Mouse (Mus musculus): ENCODE data around the gene Rmdn2. TPM values are rescaled to one million over a fixed set of nuclear protein-coding genes. Genes with fewer than 3 reads are reported as not detected.

Rmdn2 gene
- polyA plus RNA-seq, 1 experiment from 2014 or later, result 8.8 TPM

- ATAC-seq (ENCODE audit: low FRiP score), result no peak
- Histone ChIP-seq H3K9ac (no peak overlapping the region), H3K9me3 (no peaks in the 10 kb centered on the region), H3K27ac (no peak overlapping the region), H3K27me3 (no peaks in the 10 kb centered on the region), H3K4me2 (no peak overlapping the region), H3K4me3 (no peak overlapping the region), H3K4me1 (replicated peaks) (no peaks in the 10 kb centered on the region), H3K36me3 (no peaks in the 10 kb centered on the region)
- 95% methylated on average over 6 of the region's 6 CpGs for WGBS
Measured at GRCm38 (mm10) chr17:79622050-79622449, 10.4 kb downstream of the Rmdn2 start.

- WGBS, result 92% methylated on average over 7 of the region's 7 CpGs
Measured at GRCm38 (mm10) chr17:79622574-79622973, 10.9 kb downstream of the Rmdn2 start.

GRCm38 (mm10) chr17:79623841-79624240 is 12.2 kb downstream of the Rmdn2 start:
- Histone ChIP-seq H3K9ac (no peak overlapping the region), H3K4me3 (no peak overlapping the region), H3K27me3 (no peaks in the 10 kb centered on the region), H3K27ac (no peak overlapping the region), H3K4me2 (no peak overlapping the region), H3K9me3 (no peaks in the 10 kb centered on the region), H3K4me1 (replicated peaks) (no peaks in the 10 kb centered on the region), H3K36me3 (no peaks in the 10 kb centered on the region)
- WGBS, result 88% methylated on average over 3 of the region's 3 CpGs
- no peak for ATAC-seq (ENCODE audit: low FRiP score)

More at GRCm38 (mm10) chr17:79622574-79622973, 10.9 kb downstream of the Rmdn2 start:
- Histone ChIP-seq H3K9me3 (no peaks in the 10 kb centered on the region), H3K27ac (no peak overlapping the region), H3K4me2 (no peak overlapping the region), H3K36me3 (no peaks in the 10 kb centered on the region), H3K27me3 (no peaks in the 10 kb centered on the region), H3K4me1 (replicated peaks) (no peaks in the 10 kb centered on the region), H3K4me3 (no peak overlapping the region), H3K9ac (no peak overlapping the region)
- ATAC-seq (ENCODE audit: low FRiP score), result no peak

GRCm38 (mm10) chr17:79626241-79626816 is 14.7 kb downstream of the Rmdn2 start:
- H3K36me3 ChIP-seq, result no peaks in the 10 kb centered on the region
- ATAC-seq (ENCODE audit: low FRiP score), result no peak
- no peaks in the 10 kb centered on the region for H3K4me1 ChIP-seq (replicated peaks)
- H3K27ac ChIP-seq, result no peak overlapping the region
- H3K9me3 ChIP-seq, result no peaks in the 10 kb centered on the region
- no peaks in the 10 kb centered on the region for H3K27me3 ChIP-seq
- WGBS, result 85% methylated on average over 12 of the region's 12 CpGs
- H3K4me3 ChIP-seq, result no peak overlapping the region
- no peak overlapping the region for H3K4me2 ChIP-seq
- no peak overlapping the region for H3K9ac ChIP-seq

GRCm38 (mm10) chr17:79649893-79650292 is 38.2 kb downstream of the Rmdn2 start:
- Histone ChIP-seq H3K4me2 (no peak overlapping the region), H3K27me3 (no peaks in the 10 kb centered on the region), H3K9ac (no peak overlapping the region), H3K4me3 (no peak overlapping the region), H3K36me3 (no peaks in the 10 kb centered on the region), H3K9me3 (no peaks in the 10 kb centered on the region), H3K4me1 (replicated peaks) (no peaks in the 10 kb centered on the region), H3K27ac (no peak overlapping the region)
- WGBS, result 91% methylated on average over 4 of the region's 4 CpGs
- no peak for ATAC-seq (ENCODE audit: low FRiP score)

GRCm38 (mm10) chr17:79650297-79650696 is 38.6 kb downstream of the Rmdn2 start:
- Histone ChIP-seq H3K4me2 (no peak overlapping the region), H3K9ac (no peak overlapping the region), H3K4me1 (replicated peaks) (no peaks in the 10 kb centered on the region), H3K4me3 (no peak overlapping the region), H3K9me3 (no peaks in the 10 kb centered on the region), H3K27me3 (no peaks in the 10 kb centered on the region), H3K36me3 (no peaks in the 10 kb centered on the region), H3K27ac (no peak overlapping the region)
- 97% methylated on average over 5 of the region's 5 CpGs for WGBS
- ATAC-seq (ENCODE audit: low FRiP score), result no peak

GRCm38 (mm10) chr17:79653171-79653570 is 41.5 kb downstream of the Rmdn2 start:
- H3K27me3 ChIP-seq, result no peaks in the 10 kb centered on the region
- no peak overlapping the region for H3K4me3 ChIP-seq
- no peak for ATAC-seq (ENCODE audit: low FRiP score)
- no peak overlapping the region for H3K9ac ChIP-seq
- H3K4me2 ChIP-seq, result no peak overlapping the region
- no peaks in the 10 kb centered on the region for H3K36me3 ChIP-seq
- no peaks in the 10 kb centered on the region for H3K9me3 ChIP-seq
- 96% methylated on average over 1 of the region's 1 CpGs for WGBS
- no peak overlapping the region for H3K27ac ChIP-seq
- H3K4me1 ChIP-seq (replicated peaks), result no peaks in the 10 kb centered on the region

DNA sequence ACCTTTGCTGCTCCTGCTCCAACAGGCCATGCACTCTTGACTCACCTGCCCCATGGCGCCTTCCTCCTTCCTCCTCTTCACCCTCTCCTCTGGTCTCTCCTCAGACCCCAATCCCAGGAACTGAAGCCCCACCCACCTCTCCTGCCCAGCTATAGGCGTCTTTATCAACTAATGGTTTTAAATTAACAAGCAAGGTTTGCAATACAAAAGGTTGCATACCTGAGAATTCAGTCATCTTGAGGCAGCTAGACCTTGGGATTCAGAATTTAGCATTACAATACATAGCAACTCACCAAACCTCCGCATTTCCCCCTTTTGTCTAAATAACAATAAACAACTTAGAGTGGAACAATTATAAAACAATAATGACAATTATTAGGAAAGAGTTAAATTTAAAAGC is 42.5 kb downstream of the Rmdn2 start:
- Histone ChIP-seq H3K4me1 (replicated peaks) (no peaks in the 10 kb centered on the region), H3K4me2 (no peak overlapping the region), H3K9ac (no peak overlapping the region), H3K4me3 (no peak overlapping the region), H3K27ac (no peak overlapping the region), H3K27me3 (no peaks in the 10 kb centered on the region), H3K36me3 (no peaks in the 10 kb centered on the region), H3K9me3 (no peaks in the 10 kb centered on the region)
- no peak for ATAC-seq (ENCODE audit: low FRiP score)
- WGBS, result 52% methylated on average over 3 of the region's 3 CpGs

GRCm38 (mm10) chr17:79657785-79658184 is 46.1 kb downstream of the Rmdn2 start:
- Histone ChIP-seq H3K36me3 (no peaks in the 10 kb centered on the region), H3K4me3 (no peak overlapping the region), H3K27me3 (no peaks in the 10 kb centered on the region), H3K9ac (no peak overlapping the region), H3K4me1 (replicated peaks) (no peaks in the 10 kb centered on the region), H3K9me3 (no peaks in the 10 kb centered on the region), H3K27ac (no peak overlapping the region), H3K4me2 (no peak overlapping the region)
- no peak for ATAC-seq (ENCODE audit: low FRiP score)
- WGBS, result 72% methylated on average over 9 of the region's 9 CpGs

GRCm38 (mm10) chr17:79658452-79658851 is 46.8 kb downstream of the Rmdn2 start:
- WGBS, result 68% methylated on average over 3 of the region's 3 CpGs
- H3K4me1 ChIP-seq (replicated peaks), result no peaks in the 10 kb centered on the region
- H3K27me3 ChIP-seq, result no peaks in the 10 kb centered on the region
- no peak overlapping the region for H3K4me3 ChIP-seq
- no peak overlapping the region for H3K27ac ChIP-seq
- H3K9ac ChIP-seq, result no peak overlapping the region
- H3K36me3 ChIP-seq, result no peaks in the 10 kb centered on the region
- no peak overlapping the region for H3K4me2 ChIP-seq
- no peaks in the 10 kb centered on the region for H3K9me3 ChIP-seq
- no peak for ATAC-seq (ENCODE audit: low FRiP score)

GRCm38 (mm10) chr17:79658863-79659262 is 47.2 kb downstream of the Rmdn2 start:
- H3K4me2 ChIP-seq, result no peak overlapping the region
- H3K4me1 ChIP-seq (replicated peaks), result no peaks in the 10 kb centered on the region
- WGBS, result 64% methylated on average over 8 of the region's 8 CpGs
- H3K27me3 ChIP-seq, result no peaks in the 10 kb centered on the region
- no peaks in the 10 kb centered on the region for H3K36me3 ChIP-seq
- no peaks in the 10 kb centered on the region for H3K9me3 ChIP-seq
- no peak overlapping the region for H3K27ac ChIP-seq
- no peak for ATAC-seq (ENCODE audit: low FRiP score)
- no peak overlapping the region for H3K4me3 ChIP-seq
- no peak overlapping the region for H3K9ac ChIP-seq

DNA sequence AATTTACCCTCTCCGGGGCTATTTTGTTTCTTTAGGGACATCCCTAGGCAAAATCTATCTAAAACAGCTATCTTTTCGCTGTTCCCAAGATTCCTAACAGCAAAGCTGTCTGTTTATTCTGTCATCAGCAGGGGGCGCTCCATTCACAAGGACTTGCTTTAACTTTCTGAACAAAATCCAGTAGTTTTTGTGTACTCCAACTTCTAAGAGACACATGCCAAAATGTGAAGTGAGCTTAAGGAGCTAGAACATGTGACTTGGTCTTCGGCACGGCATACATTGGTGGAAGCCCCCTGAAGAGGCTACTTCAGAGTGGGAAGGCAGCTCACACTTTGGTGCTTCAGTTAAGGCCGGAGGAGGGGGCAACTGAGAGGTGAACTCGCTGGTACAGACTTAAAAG is 49.7 kb downstream of the Rmdn2 start:
- WGBS, result 43% methylated on average over 7 of the region's 7 CpGs
- Histone ChIP-seq H3K9ac (no peak overlapping the region), H3K4me1 (replicated peaks) (no peaks in the 10 kb centered on the region), H3K9me3 (no peaks in the 10 kb centered on the region), H3K4me2 (no peak overlapping the region), H3K36me3 (no peaks in the 10 kb centered on the region), H3K4me3 (no peak overlapping the region), H3K27me3 (no peaks in the 10 kb centered on the region), H3K27ac (no peak overlapping the region)
- no peak for ATAC-seq (ENCODE audit: low FRiP score)

GRCm38 (mm10) chr17:79661848-79662247 is 50.2 kb downstream of the Rmdn2 start:
- Histone ChIP-seq H3K4me2 (no peak overlapping the region), H3K4me1 (replicated peaks) (no peaks in the 10 kb centered on the region), H3K9me3 (no peaks in the 10 kb centered on the region), H3K4me3 (no peak overlapping the region), H3K36me3 (no peaks in the 10 kb centered on the region), H3K27ac (no peak overlapping the region), H3K27me3 (no peaks in the 10 kb centered on the region), H3K9ac (no peak overlapping the region)
- no peak for ATAC-seq (ENCODE audit: low FRiP score)
- 85% methylated on average over 9 of the region's 9 CpGs for WGBS
